In genomic region chr17:29859788-29860283, GRCm38 (mm10) we compare ENCODE assay signal across 10 mouse cellular contexts.
DNase-seq lines count a peak whose midpoint lies in the region; ATAC-seq lines count a peak whose summit lies in the region.
"Had no signal": no experiment of that assay in that cellular context is flagged by ENCODE, and none has a peak within 500 bp of the region (broad histone marks: within the 10 kb centered on the region; RNA-seq: fewer than 3 reads in every experiment).

No protein-coding gene starts in this region.

- peaks cover 8% of the 10 kb centered on the region for H3K27me3 ChIP-seq in heart, embryonic 13.5 days (replicated peaks)
- H3K27me3 ChIP-seq: forebrain, embryonic 15.5 days had no signal

- no peaks in the 10 kb centered on the region for H3K36me3 ChIP-seq in heart, embryonic 13.5 days
- H3K36me3 ChIP-seq: forebrain, embryonic 15.5 days had no signal

- no peaks in the 10 kb centered on the region for H3K9me3 ChIP-seq in heart, embryonic 13.5 days
- H3K9me3 ChIP-seq: forebrain, embryonic 15.5 days had no signal

- peak; percentile 61; the same call in 1 of the 2 replicates for ATAC-seq in heart, embryonic 13.5 days (ENCODE audit: extremely low read depth, insufficient number of reproducible peaks, low FRiP score, low TSS enrichment)
- ATAC-seq in hematopoietic stem cell, adult 5-6 weeks (replicated peaks in 1 of 2; ENCODE audit: insufficient read depth in 1 of 2, low FRiP score in 2 of 2, low TSS enrichment in 1 of 2, low read depth in 1 of 2, poor library complexity in 2 of 2, severe bottlenecking in 2 of 2): peak; percentile 80 to 91
- ATAC-seq in monocyte, adult 5-6 weeks (replicated peaks; ENCODE audit: insufficient number of reproducible peaks, low FRiP score, low TSS enrichment, poor library complexity, severe bottlenecking): peak; percentile 41
- ATAC-seq: forebrain, embryonic 15.5 days had no signal

- H3K4me2 ChIP-seq in heart, embryonic 13.5 days: no peak overlapping the region; the same call in 1 of the 2 replicates
- H3K4me2 ChIP-seq: forebrain, embryonic 15.5 days had no signal

- no peak overlapping the region for H3K4me3 ChIP-seq in heart, embryonic 13.5 days
- H3K4me3 ChIP-seq: forebrain, embryonic 15.5 days had no signal

- H3K4me1 ChIP-seq in heart, embryonic 13.5 days: peaks cover 27% of the 10 kb centered on the region

- no peak for DNase-seq in heart, postnatal 4 days
- DNase-seq in spleen, adult 12 weeks (ENCODE audit: low spot score): peak; percentile 35
- DNase-seq in spleen, adult 18-20 months: no peak
- DNase-seq in frontal cortex, adult 2 months (ENCODE audit: extremely low spot score in 1 of 2, low spot score in 1 of 2): no peak
- DNase-seq in left cerebral cortex, adult 8-10 months (ENCODE audit: low spot score in 2 of 2): no peak
- DNase-seq: kidney, adult 11 months had no signal

- H3K27ac ChIP-seq in heart, embryonic 13.5 days (replicated peaks): no peak overlapping the region
- H3K27ac ChIP-seq: forebrain, embryonic 15.5 days had no signal

- H3K9ac ChIP-seq in heart, embryonic 13.5 days: no peak overlapping the region
- H3K9ac ChIP-seq: forebrain, embryonic 15.5 days had no signal

- WGBS in heart, embryonic 13.5 days: 30% methylated on average over 13 of the region's 13 CpGs
